7 mouse cellular contexts compared by ENCODE assay signal in the genomic region with DNA sequence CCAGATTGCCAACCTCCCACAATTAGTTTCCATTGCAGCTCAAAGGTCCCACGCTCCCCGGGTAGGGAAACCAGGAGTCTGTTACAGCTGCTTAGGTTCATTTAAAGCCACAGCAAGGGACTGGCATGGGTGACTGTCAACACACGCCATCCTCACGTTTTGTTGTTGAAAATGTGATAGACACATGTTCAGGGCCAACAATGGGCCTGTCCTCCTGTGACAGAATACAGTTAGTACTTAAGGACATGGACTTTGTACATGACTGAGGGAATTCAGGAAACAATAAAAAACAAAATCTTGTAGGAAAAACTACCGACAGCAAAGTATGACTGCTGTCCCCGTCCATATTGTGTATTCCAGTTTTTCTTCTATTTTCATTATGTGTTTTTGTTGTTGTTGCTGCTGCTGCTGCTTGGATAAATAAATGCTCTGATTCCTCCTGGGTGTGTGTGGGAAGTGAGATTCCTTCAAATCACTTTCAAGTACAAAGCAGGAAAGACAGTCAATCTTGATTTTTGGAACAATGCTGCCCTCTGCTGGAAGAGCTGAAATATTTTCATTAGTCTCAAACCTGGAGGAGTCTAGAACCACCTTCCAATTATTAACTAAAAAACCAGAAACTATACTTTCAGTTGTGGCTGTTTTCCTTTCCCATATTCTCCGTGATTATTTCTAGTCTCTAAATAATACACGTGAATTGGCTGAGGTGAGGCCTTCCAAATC. TPM values are rescaled to one million over a fixed set of nuclear protein-coding genes. Genes with fewer than 3 reads are reported as not detected.
A peak's percentile ranks its signal among the peaks of the same experiment; 100 is the strongest.
DNase-seq lines count a peak whose midpoint lies in the region; ATAC-seq and TF ChIP-seq lines count a peak whose summit lies in the region.

No protein-coding gene starts in this region.

- no peaks in the 10 kb centered on the region for H3K9me3 ChIP-seq in forebrain, embryonic 13.5 days (replicated peaks)
- no peaks in the 10 kb centered on the region for H3K9me3 ChIP-seq in intestine, embryonic 14.5 days (ENCODE audit: control insufficient read depth, low read length)
- no peaks in the 10 kb centered on the region for H3K9me3 ChIP-seq in liver, embryonic 13.5 days (replicated peaks)

- H3K9ac ChIP-seq in forebrain, embryonic 13.5 days, result no peak overlapping the region
- H3K9ac ChIP-seq in intestine, embryonic 14.5 days (ENCODE audit: low read length), result no peak overlapping the region
- H3K9ac ChIP-seq in liver, embryonic 13.5 days, result no peak overlapping the region

- ATAC-seq in forebrain, embryonic 13.5 days, result peak; percentile 61
- ATAC-seq in intestine, embryonic 14.5 days (replicated peaks; ENCODE audit: low FRiP score, low TSS enrichment, low read depth), result no peak
- ATAC-seq in liver, embryonic 13.5 days (ENCODE audit: low read depth), result no peak
- ATAC-seq in neutrophil, adult 5-6 weeks (ENCODE audit: extremely low read depth, insufficient number of reproducible peaks, low FRiP score, poor library complexity, severe bottlenecking), result peak; percentile 47; the same call in 1 of the 2 replicates

- 64% methylated on average over 8 of the region's 8 CpGs for WGBS in forebrain, embryonic 13.5 days
- 60% methylated on average over 8 of the region's 8 CpGs for WGBS in intestine, embryonic 14.5 days
- WGBS in liver, embryonic 13.5 days (ENCODE audit: insufficient replicate concordance), result 61% methylated on average over 8 of the region's 8 CpGs

- no peak for TF ChIP-seq POLR2A in brain, embryonic 14.5 days (IDR thresholded peaks at IDR 0.05; ENCODE audit: borderline replicate concordance, extremely low read depth, insufficient read depth, insufficient read length, poor library complexity, severe bottlenecking)

- DNase-seq in 3T3-L1 (ENCODE audit: low read depth, low spot score), result peak; percentile 81
- DNase-seq in brain, embryonic 14.5 days (ENCODE audit: low read depth), result peak; percentile 90
- peak; percentile 77 for DNase-seq in intestine, embryonic 14.5 days (ENCODE audit: low spot score)
- DNase-seq in liver, embryonic 13.5 days, result peak; percentile 33

- H3K27me3 ChIP-seq in C2C12 (ENCODE audit: control insufficient read depth, insufficient read depth, insufficient read length), result no peaks in the 10 kb centered on the region
- no peaks in the 10 kb centered on the region for H3K27me3 ChIP-seq in forebrain, embryonic 13.5 days
- H3K27me3 ChIP-seq in intestine, embryonic 14.5 days (replicated peaks; ENCODE audit: control insufficient read depth, insufficient read depth, low read length), result no peaks in the 10 kb centered on the region
- H3K27me3 ChIP-seq in liver, embryonic 13.5 days, result no peaks in the 10 kb centered on the region

- no peaks in the 10 kb centered on the region for H3K36me3 ChIP-seq in C2C12 (ENCODE audit: control insufficient read depth, insufficient read depth)
- H3K36me3 ChIP-seq in forebrain, embryonic 13.5 days (ENCODE audit: poor library complexity, severe bottlenecking), result no peaks in the 10 kb centered on the region
- H3K36me3 ChIP-seq in intestine, embryonic 14.5 days (ENCODE audit: control insufficient read depth, insufficient read depth, low read length), result no peaks in the 10 kb centered on the region
- no peaks in the 10 kb centered on the region for H3K36me3 ChIP-seq in liver, embryonic 13.5 days

- H3K4me3 ChIP-seq in C2C12 (ENCODE audit: insufficient read depth, poor library complexity, severe bottlenecking), result no peak overlapping the region
- no peak overlapping the region for H3K4me3 ChIP-seq in forebrain, embryonic 13.5 days
- no peak overlapping the region for H3K4me3 ChIP-seq in intestine, embryonic 14.5 days (ENCODE audit: low read depth, low read length)
- H3K4me3 ChIP-seq in liver, embryonic 13.5 days (replicated peaks), result no peak overlapping the region

- no peak overlapping the region for H3K27ac ChIP-seq in forebrain, embryonic 13.5 days
- no peak overlapping the region for H3K27ac ChIP-seq in intestine, embryonic 14.5 days (ENCODE audit: low read depth)
- H3K27ac ChIP-seq in liver, embryonic 13.5 days, result no peak overlapping the region

- no peak overlapping the region for H3K4me2 ChIP-seq in forebrain, embryonic 13.5 days
- H3K4me2 ChIP-seq in intestine, embryonic 14.5 days (ENCODE audit: low read length), result no peak overlapping the region
- H3K4me2 ChIP-seq in liver, embryonic 13.5 days, result no peak overlapping the region

- H3K79me2 ChIP-seq in C2C12 (ENCODE audit: control insufficient read depth, insufficient read depth), result peaks cover 73% of the 10 kb centered on the region

- peak; percentile 3 for TF ChIP-seq CTCF in C2C12 (IDR thresholded peaks at IDR 0.05; ENCODE audit: control insufficient read depth, insufficient read depth, insufficient read length)
- peak; percentile 41 for TF ChIP-seq CTCF in brain, embryonic 14.5 days (IDR thresholded peaks at IDR 0.05; ENCODE audit: borderline replicate concordance, extremely low read depth, insufficient read depth, insufficient read length)

- H3K4me1 ChIP-seq in forebrain, embryonic 13.5 days, result peaks cover 4% of the 10 kb centered on the region
- peaks cover 7% of the 10 kb centered on the region; the same call in 1 of the 2 replicates for H3K4me1 ChIP-seq in intestine, embryonic 14.5 days (replicated peaks; ENCODE audit: control insufficient read depth, insufficient read depth, low read length)
- peaks cover 8% of the 10 kb centered on the region for H3K4me1 ChIP-seq in liver, embryonic 13.5 days (replicated peaks)

- peaks cover 22% of the 10 kb centered on the region for H3K79me3 ChIP-seq in C2C12 (ENCODE audit: low read depth)

- H3ac ChIP-seq in C2C12 (ENCODE audit: control insufficient read depth, insufficient read length, low read depth), result no peak overlapping the region

TF ChIP-seq in C2C12, 6 proteins besides CTCF, POLR2A, EP300 and RAD21:
- TF ChIP-seq FOSL1 (IDR thresholded peaks at IDR 0.05; ENCODE audit: insufficient read depth, low read length, poor library complexity, severe bottlenecking) (no peak), MYOD1 (IDR thresholded peaks at IDR 0.05; ENCODE audit: control insufficient read depth, insufficient read length, low read depth) (no peak), MAX (IDR thresholded peaks at IDR 0.05) (no peak), CEBPB (IDR thresholded peaks at IDR 0.05; ENCODE audit: low read depth) (no peak), USF1 (IDR thresholded peaks at IDR 0.05; ENCODE audit: low read depth) (no peak), MYOG (IDR thresholded peaks at IDR 0.05; ENCODE audit: control insufficient read depth, extremely low read depth, insufficient read length) (no peak)

RNA-seq across cellular contexts. Expression of gene Ndufaf2, which starts 5.6 kb away (rescaled TPM):
- polyA plus RNA-seq in C2C12 (2012; fragmentation: generic; extraction: Trizol), result 40.2 TPM
- 32.4 and 36.5 TPM in 2 replicates for polyA plus RNA-seq in brain, embryonic 14.5 days (2012; rRNA removed)
- polyA plus RNA-seq in forebrain, embryonic 13.5 days (2015; fragmentation: Nextera tagmentation; extraction: Ambion mirVana), result 85.9 and 88.7 TPM in 2 replicates
- 70.5 and 73.3 TPM in 2 replicates for polyA plus RNA-seq in intestine, embryonic 14.5 days (2014; fragmentation: Nextera tagmentation; extraction: Ambion mirVana)
- 44.7 and 54.2 TPM in 2 replicates for polyA plus RNA-seq in liver, embryonic 13.5 days (2015; fragmentation: Nextera tagmentation; extraction: Ambion mirVana)
- total RNA-seq in neutrophil, adult 5-6 weeks (2017), result 6.0 and 10.6 TPM in 2 replicates

RNA-seq across cellular contexts. Expression of gene Ercc8, which starts 5.7 kb away (rescaled TPM):
- 6.7 TPM for polyA plus RNA-seq in C2C12 (2012; fragmentation: generic; extraction: Trizol)
- polyA plus RNA-seq in brain, embryonic 14.5 days (2012; rRNA removed), result 24.3 and 26.5 TPM in 2 replicates
- polyA plus RNA-seq in forebrain, embryonic 13.5 days (2015; fragmentation: Nextera tagmentation; extraction: Ambion mirVana), result 25.6 and 27.8 TPM in 2 replicates
- 19.4 and 20.8 TPM in 2 replicates for polyA plus RNA-seq in intestine, embryonic 14.5 days (2014; fragmentation: Nextera tagmentation; extraction: Ambion mirVana)
- polyA plus RNA-seq in liver, embryonic 13.5 days (2015; fragmentation: Nextera tagmentation; extraction: Ambion mirVana), result 10.6 and 11.3 TPM in 2 replicates
- total RNA-seq in neutrophil, adult 5-6 weeks (2017), result 10.8 and 14.4 TPM in 2 replicates

Comparison
In these comparisons a context has a peak if more than half of its experiments do, and no peak if none do; other contexts are left out.
1. DNase-seq: peak in every context shown above with its lines; median percentile 90 in brain, embryonic 14.5 days; 81 in 3T3-L1; 77 in intestine, embryonic 14.5 days; 33 in liver, embryonic 13.5 days.
2. ATAC-seq: peak in forebrain, embryonic 13.5 days (single experiment) and neutrophil, adult 5-6 weeks (single experiment); none in intestine, embryonic 14.5 days (single experiment) and liver, embryonic 13.5 days (single experiment).